Mouse (Mus musculus) ES-E14 (cell line): ENCODE results near the gene Lrrc8d.

Experiments
- MAFK ChIP-seq: IDR thresholded peaks from 2 replicates; pipeline ENCODE4 v1.6.1; 2014; ENCODE audit warnings: mild to moderate bottlenecking, low read depth, low read length, inconsistent platforms; ENCODE audit not compliant: insufficient read depth
- ZC3H11A ChIP-seq: IDR thresholded peaks from 2 replicates; pipeline ENCODE4 v1.6.1; 2012; ENCODE audit warnings: low read depth, mild to moderate bottlenecking, inconsistent platforms, low read length, borderline replicate concordance
- ZNF384 ChIP-seq: IDR thresholded peaks from 2 replicates; pipeline ENCODE4 v1.6.1; 2012; ENCODE audit warnings: low read depth, low read length, inconsistent platforms

DNA sequence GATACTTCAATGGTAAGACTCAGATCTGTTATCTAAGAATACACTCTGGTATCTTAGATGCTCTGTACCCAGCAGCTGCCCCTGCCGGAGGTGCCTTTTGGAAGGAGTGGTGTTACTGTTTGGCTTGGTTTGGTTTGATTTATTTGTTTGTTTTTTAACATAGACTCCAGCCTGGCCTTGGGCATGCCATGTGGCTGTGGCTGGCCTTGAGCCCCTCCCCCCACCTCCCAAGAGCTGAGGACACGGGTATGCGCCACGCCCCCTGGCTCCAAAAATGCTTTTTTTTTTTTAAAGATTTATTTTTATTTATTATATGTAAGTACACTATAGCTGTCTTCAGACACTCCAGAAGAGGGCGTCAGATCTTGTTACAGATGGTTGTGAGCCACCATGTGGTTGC is 65.6 kb downstream of the Lrrc8d start:
- no peak for TF ChIP-seq ZNF384
- no peak for TF ChIP-seq MAFK
- no peak for TF ChIP-seq ZC3H11A
